Mouse (Mus musculus) bone marrow, adult 2 months (tissue): ENCODE results near the gene Tigd4.

Experiments
- CTCF ChIP-seq: fragments of 200-500 bp; IDR thresholded peaks from 2 replicates; pipeline ENCODE4 v1.5.1; 2011; ENCODE audit warnings: low read length, control low read depth; ENCODE audit not compliant: control insufficient read depth, insufficient read depth
- POLR2A ChIP-seq: fragments of 200-500 bp; IDR thresholded peaks from 2 replicates; pipeline ENCODE4 v1.6.1; 2011; ENCODE audit warnings: low read depth, mild to moderate bottlenecking, control low read depth, low read length, borderline replicate concordance; ENCODE audit not compliant: control insufficient read depth

GRCm38 (mm10) chr3:84568540-84568939 lies 24.8 kb upstream of the Tigd4 start:
- TF ChIP-seq CTCF (no peak), POLR2A (no peak)
